Comparison of ENCODE assay signal across 36 mouse cellular contexts in the genomic region with DNA sequence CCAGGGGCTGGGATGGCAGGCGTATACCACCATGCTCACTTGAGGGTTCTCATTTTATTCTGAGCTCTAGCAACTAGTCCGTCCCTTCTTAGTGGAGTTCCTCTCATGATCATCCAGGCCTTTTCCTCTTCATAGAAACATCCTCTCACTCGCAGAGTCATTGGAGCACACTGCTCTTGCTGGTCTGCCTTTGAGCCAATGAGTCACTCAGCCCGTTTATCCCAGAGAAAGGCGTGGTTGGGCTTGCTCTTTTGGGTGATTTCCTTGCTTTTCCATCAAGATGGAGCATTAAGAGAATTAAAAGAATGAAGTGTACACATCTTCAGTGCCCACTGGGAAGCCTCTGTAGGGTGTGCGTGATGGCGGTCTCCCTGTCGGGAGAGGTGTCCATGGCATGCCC. TPM values are rescaled to one million over a fixed set of nuclear protein-coding genes. Genes with fewer than 3 reads are reported as not detected.
"Had no signal": no experiment of that assay in that cellular context is flagged by ENCODE, and none has a peak within 500 bp of the region (broad histone marks: within the 10 kb centered on the region; RNA-seq: fewer than 3 reads in every experiment).

No protein-coding gene starts in this region.

- DNase-seq: gastrocnemius, adult 2 months; gastrocnemius, postnatal 10 days; gastrocnemius, postnatal 25 days; heart, adult 11 months; heart, adult 2 months; heart, postnatal 14 days; heart, postnatal 36 days; kidney, adult 11 months; kidney, adult 2 months; kidney, adult 9 months; kidney, postnatal 14 days; kidney, postnatal 36 days; layer of hippocampus, postnatal 36 days; left cerebral cortex, postnatal 4 days had no signal

- H3K4me1 ChIP-seq: heart, embryonic 13.5 days; limb, embryonic 13.5 days; liver, embryonic 12.5 days had no signal

- H3K4me3 ChIP-seq: gastrocnemius, adult 2 months; heart, adult 2 months; heart, embryonic 13.5 days; heart, embryonic 15.5 days; hindbrain, embryonic 13.5 days; hindbrain, embryonic 15.5 days; kidney, embryonic 15.5 days; limb, embryonic 13.5 days; limb, embryonic 15.5 days; liver, embryonic 12.5 days had no signal

- H3K27me3 ChIP-seq: heart, embryonic 15.5 days; hindbrain, embryonic 13.5 days; hindbrain, embryonic 15.5 days; kidney, embryonic 15.5 days; limb, embryonic 13.5 days; limb, embryonic 15.5 days; liver, embryonic 12.5 days had no signal

- H3K27ac ChIP-seq: gastrocnemius, adult 2 months; heart, adult 2 months; heart, embryonic 13.5 days; heart, embryonic 15.5 days; hindbrain, embryonic 13.5 days; hindbrain, embryonic 15.5 days; hindbrain, postnatal 0 days; kidney, embryonic 15.5 days; kidney, postnatal 0 days; limb, embryonic 13.5 days; limb, embryonic 15.5 days; liver, embryonic 12.5 days; liver, embryonic 14.5 days had no signal

RNA-seq across cellular contexts. Expression of a gene that starts 33.7 kb away (rescaled TPM):
- total RNA-seq: gastrocnemius, adult 2 months; gastrocnemius, postnatal 10 days; heart, adult 2 months; heart, postnatal 14 days; heart, postnatal 36 days; hematopoietic stem cell, adult 5-6 weeks; hindbrain, postnatal 0 days; liver, adult 2 months had no signal
- polyA plus RNA-seq: gonadal fat pad, adult 2 months; heart, adult 2 months; heart, embryonic 11.5 days; heart, embryonic 13.5 days; heart, embryonic 15.5 days; heart, postnatal 0 days; hindbrain, embryonic 11.5 days; hindbrain, embryonic 13.5 days; hindbrain, embryonic 15.5 days; hindbrain, postnatal 0 days; intestine, embryonic 14.5 days; intestine, embryonic 16.5 days; kidney, embryonic 15.5 days; kidney, postnatal 0 days; large intestine, adult 2 months; limb, embryonic 11.5 days; limb, embryonic 13.5 days; limb, embryonic 15.5 days; liver, adult 2 months; liver, embryonic 12.5 days; liver, embryonic 14.5 days; liver, embryonic 16.5 days had no signal
